Mouse (Mus musculus) gastrocnemius, postnatal 4 days (tissue): Measurements from ENCODE around the gene Cts3. TPM values are rescaled to one million over a fixed set of nuclear protein-coding genes. Genes with fewer than 3 reads are reported as not detected.
"Not testable (repeated sequence)": the region's sequence is repeated elsewhere in the genome, so short reads cannot be mapped to it uniquely, and the experiment has no call there.

ENCODE experiments used
- DNase-seq, 2 experiments: peaks; one replicate each; pipeline ENCODE4 v3.0.0; 2021 to 2022; ENCODE audit warnings: low spot score in 2 of 2, mixed read lengths in 2 of 2
- long read RNA-seq, 2 experiments: library from polyadenylated mRNA; stranded (forward); transcript quantifications; one replicate each; pipeline ENCODE4 v2.0.0; 2021
- total RNA-seq, 2 experiments: library from RNA; stranded (reverse); gene quantifications; 2 replicates each; pipeline ENCODE4 v1.2.3; 2021

The Cts3 gene
- total RNA-seq = not detected
- long read RNA-seq, experiment 1 = 0 reads
- long read RNA-seq, experiment 2 = 0 reads

GRCm38 (mm10) chr13:61570027-61570426 lies at the start of gene Cts3:
Gene Cts3 (minus strand): TSS chr13:61570127.
- DNase-seq = no peak

GRCm38 (mm10) chr13:61568074-61568473 lies 1.9 kb downstream of the Cts3 start, which contains the start of gene Gm49352:
Gene Gm49352 (minus strand): TSS chr13:61568174.
- DNase-seq = not testable (repeated sequence)

GRCm38 (mm10) chr13:61541631-61542030 lies 28.3 kb downstream of the Cts3 start, which contains the start of gene Ctsm:
Gene Ctsm (minus strand): TSS chr13:61541839.
- DNase-seq = no peak

Other genes starting within 250 kb of the Cts3 start
- gene Cts7, start 211.9 kb downstream of the Cts3 start, total RNA-seq = not detected
- not detected for gene Ctsm, start 28.3 kb downstream of the Cts3 start, total RNA-seq
- gene Gm49352, start 2.0 kb downstream of the Cts3 start, total RNA-seq = not detected